Mouse (Mus musculus) 3T3-L1 (cell line): ENCODE data around the gene Ppp4c.

Experiments
- DNase-seq: peaks from one replicate; pipeline ENCODE4 v3.0.0-alpha.2; 2015; ENCODE audit warnings: low read depth, low spot score

Gene Ppp4c

DNA sequence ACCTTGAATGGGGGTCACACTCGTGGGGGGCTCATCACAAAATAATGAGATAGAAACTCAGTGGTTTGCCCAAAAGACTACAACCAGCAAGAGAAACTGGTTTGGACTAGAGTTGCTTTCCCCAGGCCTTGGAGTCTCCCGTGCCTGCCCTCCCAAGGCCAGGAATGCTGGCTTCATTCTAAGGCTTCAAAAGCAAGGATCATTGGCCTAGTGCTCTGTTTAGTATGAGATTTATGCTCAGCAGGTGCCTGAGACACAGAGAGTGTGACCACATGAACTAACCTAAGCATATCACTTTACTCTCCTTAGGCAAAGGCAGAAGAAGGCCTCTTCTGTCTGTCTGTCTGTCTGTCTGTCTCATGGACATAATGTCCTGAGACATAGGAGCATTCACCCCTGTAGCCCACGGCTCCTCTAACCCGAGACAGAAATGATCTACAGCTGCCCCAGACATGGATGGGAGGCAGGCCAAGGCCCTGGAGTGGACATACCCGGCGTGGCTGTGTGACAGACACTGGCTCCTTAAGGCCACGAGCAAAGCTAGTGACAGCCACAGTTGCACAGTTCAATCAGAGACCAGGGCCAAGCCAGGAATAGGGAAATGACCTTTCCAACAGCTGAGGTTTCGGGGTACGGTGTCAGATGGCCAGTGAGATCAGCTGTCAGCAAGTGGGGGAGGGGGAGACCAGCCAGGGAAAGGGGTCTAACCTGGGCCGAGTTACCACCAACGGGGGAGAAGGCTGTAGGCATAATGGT, 10.0 kb upstream of the Ppp4c start:
- DNase-seq, result no peak

DNA sequence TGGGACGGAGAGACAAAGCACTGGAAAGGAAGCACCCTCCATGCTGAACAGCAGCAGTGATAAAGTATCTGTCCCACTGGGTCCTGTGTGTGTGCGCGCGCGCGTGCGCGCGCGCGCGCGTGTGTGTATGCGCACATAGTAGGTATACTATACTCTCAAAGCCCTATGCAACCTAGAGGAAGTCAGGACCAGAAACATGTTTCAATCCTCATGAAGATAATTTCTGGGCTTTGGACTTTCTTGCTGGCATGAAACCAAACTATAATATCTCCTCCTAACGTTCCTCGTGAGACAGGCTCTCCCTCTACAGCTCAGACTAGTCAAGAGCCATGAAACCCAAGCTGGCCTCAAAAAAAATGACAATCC, 8.7 kb upstream of the Ppp4c start:
- no peak for DNase-seq

DNA sequence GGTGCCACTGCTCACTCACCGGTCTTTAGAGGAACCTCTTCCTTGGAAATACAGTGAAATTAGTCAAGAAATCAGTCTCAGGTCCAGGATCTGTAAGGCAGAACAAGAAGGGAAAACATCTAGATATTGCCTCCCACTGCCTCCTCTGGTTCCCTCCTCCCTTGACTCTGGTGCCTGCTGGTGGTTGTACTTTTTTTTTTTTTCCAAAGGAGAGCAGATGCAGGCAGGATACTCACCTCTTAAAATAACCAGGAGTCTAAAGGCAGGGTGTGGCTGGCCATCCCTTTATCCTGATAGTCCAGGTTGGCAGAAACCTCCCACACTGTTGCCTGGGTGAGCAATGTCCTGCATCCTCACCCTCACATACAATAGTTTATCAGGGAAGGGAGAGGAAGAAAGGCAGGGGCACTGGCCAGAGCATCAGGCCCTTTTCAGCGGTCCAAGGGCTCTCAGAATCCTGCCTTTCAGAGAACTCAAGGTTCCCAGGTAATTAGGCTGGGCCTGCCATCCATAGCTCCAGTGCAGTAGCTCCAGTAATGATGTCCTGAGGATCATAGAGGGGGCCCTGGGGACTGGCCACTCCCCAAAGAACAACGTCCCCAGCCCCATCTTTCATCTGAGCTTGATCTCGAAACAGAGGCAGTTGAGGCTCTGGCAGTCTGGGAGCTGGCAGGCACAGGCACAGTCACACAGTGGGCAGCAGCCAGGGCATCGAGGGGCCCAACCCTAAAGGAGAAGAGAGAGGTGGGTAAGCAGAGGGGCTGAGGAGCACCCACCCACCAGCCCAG, 8.2 kb upstream of the Ppp4c start:
- DNase-seq, result peak; percentile 54

DNA sequence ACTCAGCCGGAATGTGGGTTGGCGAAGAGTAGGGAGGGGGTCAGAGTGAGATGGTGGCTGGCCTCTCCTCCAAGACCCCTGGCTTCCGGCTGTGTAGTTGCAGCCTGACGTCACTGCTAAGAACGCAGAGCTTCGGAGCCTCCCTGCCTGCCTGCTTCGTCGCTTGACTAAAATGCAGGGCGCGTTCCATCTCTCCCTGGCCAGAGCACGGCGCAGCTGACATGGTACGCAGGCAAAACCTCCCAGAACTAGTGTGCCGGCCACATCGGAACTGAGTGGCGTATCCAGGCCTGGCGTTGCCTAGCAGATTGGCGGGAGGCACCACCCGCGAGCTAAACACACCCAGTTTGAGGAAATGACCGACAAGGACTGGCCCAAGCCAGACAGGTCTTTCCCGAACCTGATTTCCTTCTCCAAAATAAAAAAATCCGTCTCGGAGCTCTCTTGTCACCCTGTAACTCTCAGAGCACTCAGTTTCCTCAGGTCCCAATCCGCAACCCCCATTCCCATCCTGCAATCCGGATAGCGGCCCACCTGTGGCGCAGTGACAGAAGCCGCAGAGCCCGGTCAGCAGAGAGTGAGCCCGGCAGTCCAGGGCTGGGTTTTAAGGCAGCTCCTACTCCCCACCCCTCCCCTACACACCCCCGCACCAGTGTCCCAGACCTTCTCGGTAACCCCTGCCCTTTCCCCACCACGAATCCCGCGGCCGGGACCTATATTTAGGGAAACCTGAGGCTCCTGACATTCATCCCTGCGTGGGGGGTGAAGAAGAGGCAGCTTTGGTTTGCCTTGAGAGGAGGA, 7.4 kb upstream of the Ppp4c start:
- peak; percentile 90 for DNase-seq

DNA sequence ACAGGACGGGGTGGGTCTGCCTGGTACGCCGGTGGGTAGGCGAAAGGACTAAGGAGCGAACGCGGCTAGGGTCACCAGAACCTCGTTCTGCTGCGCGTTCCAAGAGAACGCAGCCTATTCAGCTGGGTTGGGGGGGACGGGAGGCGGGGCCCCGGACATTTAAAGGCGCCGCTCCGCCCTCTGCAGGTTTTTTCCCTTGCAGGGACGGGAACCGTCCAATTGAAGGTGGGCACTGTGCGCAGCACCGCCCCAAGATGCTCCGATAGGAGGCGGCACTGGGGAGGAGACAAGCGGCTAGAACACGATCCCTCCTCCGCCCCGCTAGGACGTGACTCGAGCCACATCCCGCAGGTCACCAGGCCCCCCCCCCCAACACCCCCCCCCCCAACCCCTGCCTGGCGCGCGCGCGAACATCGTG, 6.8 kb upstream of the Ppp4c start:
- DNase-seq, result peak; percentile 95

GRCm38 (mm10) chr7:126798127-126799049, 6.1 kb upstream of the Ppp4c start:
- DNase-seq, result no peak

DNA sequence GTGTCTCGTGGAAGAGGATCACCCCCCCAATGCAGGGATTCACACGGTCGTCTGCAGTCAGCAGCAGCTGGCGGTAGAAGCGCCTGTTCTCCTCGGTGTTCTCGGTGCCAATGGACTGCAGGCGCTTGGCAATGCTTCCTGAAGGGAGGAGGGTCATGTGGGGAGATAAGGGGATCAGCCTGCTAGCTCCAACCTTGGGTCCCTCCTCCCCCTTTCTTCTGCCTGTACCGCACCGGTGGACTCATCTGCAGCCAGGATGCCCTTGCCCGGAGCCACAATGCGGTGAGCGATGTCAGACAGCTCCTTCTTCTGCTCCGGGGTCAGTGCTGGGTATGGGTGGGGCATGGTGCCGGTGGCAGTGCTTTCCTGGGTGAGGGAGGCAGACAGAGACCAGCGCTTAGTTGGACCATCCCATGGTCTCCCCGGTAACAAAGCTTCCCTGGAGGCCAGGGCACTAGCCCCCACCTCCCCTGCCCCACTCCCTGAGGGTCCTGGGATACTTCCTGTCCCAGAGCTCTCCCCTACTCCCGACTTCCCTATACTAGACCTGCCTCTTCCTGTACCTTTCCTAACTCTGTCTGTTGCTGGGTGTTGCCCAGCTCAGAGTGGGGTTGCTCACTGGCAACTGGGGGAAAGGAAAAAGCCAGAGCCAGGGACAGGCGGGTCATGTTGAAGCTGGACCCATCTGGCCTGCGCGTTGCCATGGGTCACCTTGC, 5.3 kb upstream of the Ppp4c start, which contains the start of gene Fam57b:
Fam57b (plus strand) TSS at position 258 of the 716 bp plus-strand sequence.
- peak; percentile 38 for DNase-seq

GRCm38 (mm10) chr7:126796350-126796932, 4.1 kb upstream of the Ppp4c start:
- peak; percentile 84 for DNase-seq

DNA sequence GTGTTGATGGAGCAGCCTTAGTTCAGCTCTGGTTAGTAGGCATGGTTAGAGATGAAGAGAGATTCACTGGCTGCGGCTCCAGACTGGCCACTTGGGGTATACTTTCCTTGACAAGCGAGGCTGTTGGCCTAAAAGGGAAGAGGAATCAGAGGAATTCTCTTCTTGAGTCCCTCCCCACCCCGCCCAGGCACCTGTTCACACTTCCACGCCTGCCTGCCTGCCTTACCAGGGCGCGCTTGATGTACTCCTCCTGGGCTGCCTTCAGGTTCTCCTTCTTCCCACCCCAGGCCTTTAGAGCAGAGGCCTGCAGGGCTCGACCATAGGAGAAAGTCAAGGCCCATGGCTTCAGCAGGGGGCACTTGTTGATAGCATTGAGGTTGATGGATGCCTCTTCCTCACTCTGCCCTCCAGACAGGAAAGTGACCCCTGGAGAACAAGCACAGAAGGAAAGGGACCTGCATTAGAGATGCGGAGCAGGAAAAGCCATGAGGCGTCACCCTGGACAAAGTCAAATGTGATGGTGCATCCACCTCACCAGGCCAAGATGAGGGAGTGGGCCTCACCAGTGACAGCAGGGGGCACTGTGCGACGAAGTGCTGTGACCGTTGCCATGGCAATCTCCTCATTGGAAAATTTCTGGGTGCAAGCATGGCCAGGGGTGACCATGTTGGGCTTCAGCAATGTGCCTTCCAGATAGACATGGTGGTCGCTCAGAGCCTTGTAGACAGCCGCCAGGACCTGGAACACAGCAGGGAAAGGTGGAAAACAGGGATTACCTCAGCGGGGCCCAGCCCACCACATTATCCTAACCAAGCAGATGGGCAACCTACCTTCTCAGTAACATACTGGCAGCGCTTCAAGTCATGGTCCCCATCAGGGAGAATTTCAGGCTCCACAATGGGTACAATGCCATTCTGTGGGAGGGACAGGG, 3.4 kb upstream of the Ppp4c start:
- DNase-seq, result no peak

- no peak for DNase-seq
These were observed 1.9 kb upstream of the Ppp4c start for GRCm38 (mm10) chr7:126794271-126794605.

- DNase-seq, result no peak
These were observed 1.4 kb upstream of the Ppp4c start for GRCm38 (mm10) chr7:126793456-126794270.

GRCm38 (mm10) chr7:126792721-126793443, 586 bp upstream of the Ppp4c start:
- no peak for DNase-seq

DNA sequence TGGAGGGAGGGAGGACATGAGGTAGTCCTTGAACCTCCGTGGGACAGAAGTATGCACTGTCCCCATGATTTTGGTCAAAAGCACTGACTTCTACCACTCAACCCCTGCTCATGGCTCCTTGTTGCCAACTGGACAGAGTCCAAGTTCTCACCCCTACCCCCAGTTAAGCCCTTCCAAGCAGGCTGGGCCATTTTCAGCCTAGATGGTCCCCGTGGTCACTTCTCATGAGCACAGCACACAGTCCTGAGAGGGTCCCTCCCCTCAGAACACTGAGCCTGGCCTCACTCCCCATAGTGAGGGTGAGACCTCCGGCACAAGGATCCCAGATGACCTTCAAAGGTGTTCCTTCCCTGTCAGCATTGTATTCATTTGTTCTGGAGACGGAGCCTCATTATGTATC, 3.2 kb downstream of the Ppp4c start:
- DNase-seq, result no peak

- DNase-seq, result no peak
These were observed 6.2 kb downstream of the Ppp4c start for GRCm38 (mm10) chr7:126786142-126786541.

GRCm38 (mm10) chr7:126785056-126785455, 7.2 kb downstream of the Ppp4c start:
- DNase-seq, result no peak

GRCm38 (mm10) chr7:126784469-126784868, 7.8 kb downstream of the Ppp4c start:
- no peak for DNase-seq

GRCm38 (mm10) chr7:126782693-126783092, 9.6 kb downstream of the Ppp4c start:
- DNase-seq, result no peak
